Mouse (Mus musculus): Measurements from ENCODE around the gene Sf3a3. TPM values are rescaled to one million over a fixed set of nuclear protein-coding genes. Genes with fewer than 3 reads are reported as not detected.

The Sf3a3 gene
- total RNA-seq (2021) = 10 to 100 TPM; 10.1 to 12.8 TPM
- long read RNA-seq, experiment 1, transcript Sf3a3-201 (17 exons, 1,820 nt) = major isoform, 8 of 8 reads
- long read RNA-seq, experiment 1, partial matches to known transcripts = 0 of 8 reads
- long read RNA-seq, experiment 1, other reads (novel, unspliced or antisense) = 0 of 8 reads
- long read RNA-seq, experiment 2, transcript Sf3a3-201 (17 exons, 1,820 nt) = major isoform, 9 of 14 reads
- long read RNA-seq, experiment 2, partial matches to known transcripts = 5 of 14 reads
- long read RNA-seq, experiment 2, other reads (novel, unspliced or antisense) = 0 of 14 reads

- peak; percentile 92 to 94 for DNase-seq
- intact Hi-C loops (cut with DNase I) = loop anchor here (5.0 kb wide), 2 partner anchors 87 to 132 kb away; partner anchors contain the start of gene Mtf1
Observed at GRCm38 (mm10) chr4:124714545-124715481, at the start of gene Sf3a3. Sf3a3 (plus strand) TSS chr4:124714776.

- intact Hi-C loops (cut with DNase I) = no loop called here
- no peak for DNase-seq
Observed at GRCm38 (mm10) chr4:124667476-124668033, 47.0 kb upstream of the Sf3a3 start.

DNA sequence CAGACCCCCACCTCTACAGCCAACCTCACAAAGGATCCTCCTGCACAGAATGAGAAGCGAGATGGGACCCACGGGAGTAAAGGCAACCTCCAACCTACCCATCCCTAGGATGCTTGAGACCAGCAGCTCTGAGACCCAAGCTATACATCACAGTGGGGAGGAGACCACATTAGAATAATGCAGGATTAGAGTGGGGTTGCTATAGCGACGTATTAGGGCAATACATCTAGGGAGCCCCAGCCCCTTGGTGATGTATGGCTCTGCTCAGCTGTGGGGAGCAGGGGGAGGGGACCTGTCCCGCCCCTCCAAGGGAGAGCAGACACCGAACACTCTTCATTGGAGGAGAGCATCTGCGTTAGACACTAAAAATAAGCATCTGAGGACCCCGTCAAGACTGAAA is 46.5 kb upstream of the Sf3a3 start:
- intact Hi-C loops (cut with DNase I) = no loop called here
- no peak for DNase-seq

DNA sequence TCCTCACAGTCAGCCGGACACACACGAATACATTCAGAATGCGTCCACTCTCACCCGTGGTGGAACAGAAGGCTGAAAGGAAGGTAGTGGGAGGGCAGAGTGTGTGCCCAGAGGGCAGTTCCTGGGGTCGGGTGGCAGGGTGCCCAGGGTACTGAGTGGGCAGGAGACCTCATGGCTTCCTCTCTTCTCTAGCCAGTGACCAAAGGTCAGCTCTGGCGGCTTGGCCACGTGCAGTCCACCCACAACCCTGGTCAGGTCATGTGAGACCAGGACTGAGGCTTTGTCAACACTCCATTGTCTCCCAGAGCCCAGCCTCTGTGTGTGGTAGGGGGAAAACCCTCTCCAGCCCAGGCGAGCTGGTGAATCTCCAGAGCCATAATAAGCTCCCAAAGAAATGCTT is 44.3 kb upstream of the Sf3a3 start:
- no peak for DNase-seq
- intact Hi-C loops (cut with DNase I) = loop anchor here (5.0 kb wide), 3 partner anchors 438 to 733 kb away; no protein-coding TSS in a partner anchor

- intact Hi-C loops (cut with DNase I) = loop anchor here (5.0 kb wide), 3 partner anchors 439 to 734 kb away; no protein-coding TSS in a partner anchor
Observed at GRCm38 (mm10) chr4:124671583-124671982, 43.0 kb upstream of the Sf3a3 start.

DNA sequence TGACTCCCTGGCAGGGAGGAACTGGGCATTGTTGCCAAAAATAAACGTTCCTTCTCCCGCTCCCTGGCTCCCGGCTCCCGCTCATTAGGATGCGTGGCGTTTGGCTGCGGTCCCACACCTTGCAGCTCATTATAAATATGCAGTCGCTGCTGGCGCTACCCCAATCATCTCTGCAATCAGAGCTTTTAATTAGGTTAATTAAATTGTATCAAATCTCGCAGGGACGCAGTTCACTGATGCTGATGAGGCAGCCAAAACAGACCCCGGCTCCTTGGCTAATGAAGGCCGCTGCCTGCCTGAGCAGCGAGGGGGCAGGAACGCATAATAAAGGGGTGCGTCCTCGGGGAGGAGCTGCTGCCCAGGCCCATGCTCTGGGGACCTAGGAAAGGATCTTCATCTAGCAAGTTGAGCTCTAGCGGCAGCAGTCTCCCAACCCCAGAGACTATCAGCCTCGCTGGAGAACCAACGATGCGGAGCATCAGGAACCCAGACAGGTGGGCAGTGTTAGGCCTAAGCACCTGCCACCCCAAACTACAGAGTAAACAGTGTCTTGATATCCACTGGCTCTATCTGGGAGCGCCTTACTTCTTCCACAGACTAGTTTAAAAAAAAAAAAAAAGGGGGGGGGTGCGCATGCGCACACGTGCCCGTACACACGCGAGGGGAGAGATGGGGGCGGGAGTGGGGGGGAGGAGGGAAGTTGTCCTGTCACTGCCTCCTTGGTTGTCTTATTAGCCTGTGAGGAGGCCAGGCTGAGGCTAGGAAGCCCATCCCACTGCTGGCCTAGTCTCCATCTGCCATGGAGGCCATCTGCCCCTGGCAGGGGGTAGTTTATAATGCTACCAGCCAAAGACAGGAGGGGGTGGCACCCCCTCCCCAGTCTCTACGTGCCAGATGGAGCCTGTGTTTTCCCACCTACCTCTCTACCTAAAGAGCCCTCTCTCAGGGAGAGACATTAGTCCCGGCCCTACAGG is 41.9 kb upstream of the Sf3a3 start:
- intact Hi-C loops (cut with DNase I) = loop anchor here (5.0 kb wide), 3 partner anchors 440 to 735 kb away; no protein-coding TSS in a partner anchor
- DNase-seq = no peak

More at GRCm38 (mm10) chr4:124671583-124671982, 43.0 kb upstream of the Sf3a3 start:
- DNase-seq = no peak

- DNase-seq = no peak
- intact Hi-C loops (cut with DNase I) = loop anchor here (5.0 kb wide), 3 partner anchors 442 to 737 kb away; no protein-coding TSS in a partner anchor
Observed at GRCm38 (mm10) chr4:124674334-124675032, 40.1 kb upstream of the Sf3a3 start.

DNA sequence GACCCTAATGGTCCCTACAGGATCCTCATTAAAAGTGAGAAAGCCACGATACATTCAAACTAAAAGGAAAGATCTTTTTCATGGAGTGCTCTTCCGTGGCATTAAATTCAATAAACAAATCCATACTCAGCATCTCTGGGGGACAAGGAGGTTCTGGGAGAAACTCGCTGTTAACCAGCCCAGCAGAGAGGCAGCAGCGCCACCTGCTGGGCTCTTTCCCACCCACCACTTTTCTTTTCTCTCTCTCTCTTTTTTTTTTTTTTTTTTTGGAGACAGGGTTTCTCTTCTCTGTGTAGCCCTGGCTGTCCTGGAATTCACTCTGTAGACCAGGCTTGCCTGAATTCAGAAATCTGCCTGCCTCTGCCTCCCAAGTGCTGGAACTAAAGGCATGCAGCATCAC is 39.5 kb upstream of the Sf3a3 start:
- DNase-seq = peak in 1 of 2 experiments; percentile 39
- intact Hi-C loops (cut with DNase I) = no loop called here

GRCm38 (mm10) chr4:124675958-124676357 is 38.6 kb upstream of the Sf3a3 start:
- no peak for DNase-seq
- intact Hi-C loops (cut with DNase I) = no loop called here

GRCm38 (mm10) chr4:124682270-124682669 is 32.3 kb upstream of the Sf3a3 start:
- DNase-seq = no peak

DNA sequence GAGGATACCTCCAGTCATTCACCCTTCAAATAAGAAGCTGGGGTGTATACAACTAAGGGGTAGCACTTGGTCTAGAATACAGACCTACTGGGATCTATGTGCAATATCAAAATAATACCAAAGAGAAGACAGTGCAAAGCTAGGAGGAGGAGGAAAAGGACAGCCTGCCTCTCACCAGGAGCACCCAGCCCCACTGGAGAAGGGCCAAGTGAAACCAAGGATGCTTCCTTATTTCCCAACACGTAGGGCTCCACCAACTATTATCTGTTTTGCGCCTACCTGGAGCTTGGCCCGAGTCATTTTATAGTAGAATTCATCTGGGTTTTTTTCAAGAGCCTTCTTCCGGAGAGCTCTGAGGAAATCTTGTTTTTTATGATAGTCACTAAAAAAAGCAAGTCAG is 31.1 kb upstream of the Sf3a3 start:
- intact Hi-C loops (cut with DNase I) = no loop called here
- no peak for DNase-seq

More at GRCm38 (mm10) chr4:124682270-124682669, 32.3 kb upstream of the Sf3a3 start:
- intact Hi-C loops (cut with DNase I) = no loop called here

DNA sequence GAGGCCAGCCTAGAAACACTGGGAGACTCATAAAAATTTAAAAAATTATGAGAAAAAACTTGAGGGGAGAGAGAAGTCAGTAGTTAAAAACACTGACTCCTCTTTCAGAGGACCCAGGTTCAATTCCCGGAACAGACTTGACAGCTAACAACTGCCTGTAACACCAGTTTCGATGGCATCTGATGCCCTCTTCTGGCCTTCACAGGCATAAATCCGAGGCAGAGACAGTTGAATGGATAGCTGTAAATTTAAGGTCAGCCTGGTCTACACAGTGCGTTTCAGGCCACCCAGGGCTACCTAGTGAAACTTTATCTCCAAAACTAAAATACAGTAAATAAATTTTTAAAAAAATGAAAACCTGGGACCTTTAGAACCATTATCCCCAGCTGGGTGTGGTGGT is 29.6 kb upstream of the Sf3a3 start:
- intact Hi-C loops (cut with DNase I) = no loop called here
- DNase-seq = no peak

DNA sequence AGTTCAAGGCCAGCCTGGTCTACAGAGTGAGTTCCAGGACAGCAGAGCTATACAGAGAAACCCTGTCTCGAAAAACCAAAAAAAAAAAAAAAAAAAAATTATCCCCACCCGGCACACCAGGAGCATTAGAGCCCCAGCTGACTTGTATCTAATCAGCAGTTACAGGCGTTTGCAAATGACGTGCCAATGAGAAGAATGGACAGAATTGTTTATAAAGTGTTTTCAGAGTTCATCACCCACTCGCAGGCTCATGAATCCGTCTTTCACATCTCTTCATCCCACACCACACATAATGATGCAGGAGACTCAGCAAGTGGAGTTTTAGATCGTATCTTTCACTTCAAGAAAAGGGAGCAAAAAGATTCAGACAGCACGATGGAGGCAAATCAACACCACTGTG is 29.1 kb upstream of the Sf3a3 start:
- intact Hi-C loops (cut with DNase I) = no loop called here

GRCm38 (mm10) chr4:124685897-124686402 is 28.6 kb upstream of the Sf3a3 start:
- intact Hi-C loops (cut with DNase I) = no loop called here
- DNase-seq = peak in 1 of 2 experiments; percentile 19

More for the DNA sequence above, 29.1 kb upstream of the Sf3a3 start:
- no peak for DNase-seq

GRCm38 (mm10) chr4:124691455-124691854 is 23.1 kb upstream of the Sf3a3 start:
- no peak for DNase-seq
- intact Hi-C loops (cut with DNase I) = no loop called here

- DNase-seq = no peak
- intact Hi-C loops (cut with DNase I) = no loop called here
Observed at GRCm38 (mm10) chr4:124692416-124692861, 22.1 kb upstream of the Sf3a3 start.

GRCm38 (mm10) chr4:124693135-124693894 is 21.3 kb upstream of the Sf3a3 start, which contains the start of gene Utp11:
Utp11 (minus strand) TSS chr4:124693600.
- DNase-seq = peak; percentile 81 to 82
- intact Hi-C loops (cut with DNase I) = no loop called here

DNA sequence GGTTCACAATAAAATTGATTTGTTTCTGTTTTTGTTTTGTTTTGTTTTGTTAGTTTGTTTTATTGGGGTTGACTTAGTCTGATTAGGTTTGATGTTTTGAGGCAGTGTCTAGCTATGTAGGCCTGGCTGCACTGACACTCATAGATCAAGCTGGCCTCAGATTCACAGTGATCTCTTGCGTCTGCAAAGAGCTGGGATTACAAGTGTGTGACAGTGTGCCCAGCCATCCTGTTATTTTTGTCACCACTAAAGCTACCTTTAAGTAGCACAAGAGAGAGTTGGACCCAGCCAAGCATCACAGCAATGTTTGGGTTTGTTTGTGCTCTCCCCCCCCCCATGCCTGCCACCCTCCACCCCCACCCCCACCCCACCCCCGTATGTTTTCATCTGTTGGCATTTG is 20.0 kb upstream of the Sf3a3 start:
- no peak for DNase-seq
- intact Hi-C loops (cut with DNase I) = no loop called here
